Mouse (Mus musculus) testis, adult 10 weeks (tissue): ENCODE results near the gene Vmn1r149. TPM values are rescaled to one million over a fixed set of nuclear protein-coding genes. Genes with fewer than 3 reads are reported as not detected.

Source experiments
- polyA plus RNA-seq: library from polyadenylated mRNA; stranded (reverse); fragments of 350-450 nt; fragmentation: Illumina TruSeq; extraction: RNeasy Lipid Tissue Mini Kit (QIAGEN cat#74804); gene quantifications from one replicate; pipeline ENCODE4 v1.2.3, GENCODE M21; 2014; ENCODE audit warnings: low read depth, low replicate concordance

The Vmn1r149 gene
- not detected for polyA plus RNA-seq

GRCm38 (mm10) chr7:22438129-22438528 is at the start of gene Vmn1r149:
TSS of gene Vmn1r149 (minus strand) at chr7:22438229.

GRCm38 (mm10) chr7:22463975-22464374 is 25.9 kb upstream of the Vmn1r149 start, which contains the start of gene Gm10665:
TSS of gene Gm10665 (minus strand) at chr7:22464075.

GRCm38 (mm10) chr7:22413283-22413682 is 24.7 kb downstream of the Vmn1r149 start, which contains the start of gene Vmn1r148:
TSS of gene Vmn1r148 (plus strand) at chr7:22413583.

Other genes with a start within 250 kb of the Vmn1r149 start
- gene Vmn1r143, start 248.9 kb downstream of the Vmn1r149 start, polyA plus RNA-seq, result not detected
- not detected for gene Gm8653, start 237.0 kb downstream of the Vmn1r149 start, polyA plus RNA-seq
- gene Gm8453, start 208.7 kb downstream of the Vmn1r149 start, polyA plus RNA-seq, result not detected
- gene Gm4187, start 108.5 kb downstream of the Vmn1r149 start, polyA plus RNA-seq, result not detected
- not detected for gene Gm8660, start 67.2 kb downstream of the Vmn1r149 start, polyA plus RNA-seq
- gene Vmn1r148, start 24.6 kb downstream of the Vmn1r149 start, polyA plus RNA-seq, result not detected
- gene Gm10665, start 25.8 kb upstream of the Vmn1r149 start, polyA plus RNA-seq, result not detected
- gene Vmn1r151, start 61.4 kb upstream of the Vmn1r149 start, polyA plus RNA-seq, result not detected
- not detected for gene Vmn1r152, start 84.7 kb upstream of the Vmn1r149 start, polyA plus RNA-seq
- gene Gm8677, start 96.7 kb upstream of the Vmn1r149 start, polyA plus RNA-seq, result not detected
- gene Gm4201, start 127.1 kb upstream of the Vmn1r149 start, polyA plus RNA-seq, result not detected
- gene Gm4565, start 149.9 kb upstream of the Vmn1r149 start, polyA plus RNA-seq, result 0.60 TPM
- gene Vmn1r155, start 219.8 kb upstream of the Vmn1r149 start, polyA plus RNA-seq, result not detected